Mouse (Mus musculus) cortical plate, adult 2 months (tissue): ENCODE measurements at regions not wholly inside any gene's neighbourhood (a gene's known extent, or its start where the extent isn't known, plus 50 kb on each side); places are given as distances from the start of the nearest gene placed in this dataset.

ENCODE experiments used
- CTCF ChIP-seq: fragments of 200-500 bp; IDR thresholded peaks from 2 replicates; pipeline ENCODE4 v1.5.1; 2011; ENCODE audit warnings: mild to moderate bottlenecking, control low read depth, low read length; ENCODE audit not compliant: insufficient read depth; ENCODE audit errors: extremely low read depth
- POLR2A ChIP-seq: fragments of 200-500 bp; IDR thresholded peaks from 2 replicates; pipeline ENCODE4 v1.6.1; 2011; ENCODE audit warnings: mild to moderate bottlenecking, low read length, control low read depth; ENCODE audit not compliant: insufficient read depth; ENCODE audit errors: extremely low read depth

- TF ChIP-seq POLR2A: no peak
- no peak for TF ChIP-seq CTCF
Measured at GRCm38 (mm10) chr15:59823921-59824320, 192.5 kb downstream of the 4933412E24Rik start.
